Mouse (Mus musculus): Measurements from ENCODE around the gene Fbxl12.
A peak's percentile ranks its signal among the peaks of the same experiment; 100 is the strongest.

Fbxl12 gene

GRCm38 (mm10) chr9:20651602-20652259 lies 7.2 kb upstream of the Fbxl12 start, which contains the start of gene Pin1:
Pin1 (plus strand) TSS chr9:20652095.
- peak; percentile 95 for DNase-seq

- no peak for DNase-seq
Measured at GRCm38 (mm10) chr9:20645121-20645520, 554 bp upstream of the Fbxl12 start.

GRCm38 (mm10) chr9:20643781-20644180 lies 786 bp downstream of the Fbxl12 start:
- peak; percentile 35 for DNase-seq

GRCm38 (mm10) chr9:20642896-20643466 lies 1.6 kb downstream of the Fbxl12 start:
- DNase-seq = peak; percentile 92

GRCm38 (mm10) chr9:20642101-20642895 lies 2.3 kb downstream of the Fbxl12 start, which contains the start of gene Ubl5:
Ubl5 (plus strand) TSS chr9:20642878.
- peak; percentile 98 for DNase-seq

GRCm38 (mm10) chr9:20641501-20641900 lies 3.1 kb downstream of the Fbxl12 start:
- peak; percentile 45 for DNase-seq

GRCm38 (mm10) chr9:20639486-20639885 lies 5.1 kb downstream of the Fbxl12 start:
- peak; percentile 68 for DNase-seq

GRCm38 (mm10) chr9:20638552-20638951 lies 6.0 kb downstream of the Fbxl12 start:
- DNase-seq = no peak

- DNase-seq = no peak
Measured at GRCm38 (mm10) chr9:20636790-20637189, 7.8 kb downstream of the Fbxl12 start.

GRCm38 (mm10) chr9:20636256-20636655 lies 8.3 kb downstream of the Fbxl12 start:
- DNase-seq = peak; percentile 87

GRCm38 (mm10) chr9:20635676-20636075 lies 8.9 kb downstream of the Fbxl12 start:
- DNase-seq = peak; percentile 65

- no peak for DNase-seq
Measured at GRCm38 (mm10) chr9:20631332-20631731, 13.2 kb downstream of the Fbxl12 start.

- DNase-seq = no peak
Measured at GRCm38 (mm10) chr9:20616685-20617084, 27.9 kb downstream of the Fbxl12 start.

- no peak for DNase-seq
Measured at GRCm38 (mm10) chr9:20611976-20612375, 32.6 kb downstream of the Fbxl12 start.

- DNase-seq = peak; percentile 29
Measured at GRCm38 (mm10) chr9:20609831-20610464, 34.6 kb downstream of the Fbxl12 start.

GRCm38 (mm10) chr9:20607100-20607974 lies 37.2 kb downstream of the Fbxl12 start:
- peak; percentile 85 for DNase-seq

- DNase-seq = no peak
Measured at GRCm38 (mm10) chr9:20606269-20606668, 38.3 kb downstream of the Fbxl12 start.

- no peak for DNase-seq
Measured at GRCm38 (mm10) chr9:20601270-20601669, 43.3 kb downstream of the Fbxl12 start.

- peak; percentile 96 for DNase-seq
Measured at GRCm38 (mm10) chr9:20581175-20581634, 63.4 kb downstream of the Fbxl12 start, which contains the start of gene Zfp846. Zfp846 (plus strand) TSS chr9:20581291.

- DNase-seq = no peak
Measured at GRCm38 (mm10) chr9:20576591-20576990, 68.0 kb downstream of the Fbxl12 start.

- no peak for DNase-seq
Measured at GRCm38 (mm10) chr9:20571060-20571459, 73.5 kb downstream of the Fbxl12 start.
